Mouse (Mus musculus): ENCODE measurements around the gene Arl15. TPM values are rescaled to one million over a fixed set of nuclear protein-coding genes. Genes with fewer than 3 reads are reported as not detected.

The Arl15 gene
- polyA plus RNA-seq, 1 experiment from 2014 or later, result 6.7 TPM

DNA sequence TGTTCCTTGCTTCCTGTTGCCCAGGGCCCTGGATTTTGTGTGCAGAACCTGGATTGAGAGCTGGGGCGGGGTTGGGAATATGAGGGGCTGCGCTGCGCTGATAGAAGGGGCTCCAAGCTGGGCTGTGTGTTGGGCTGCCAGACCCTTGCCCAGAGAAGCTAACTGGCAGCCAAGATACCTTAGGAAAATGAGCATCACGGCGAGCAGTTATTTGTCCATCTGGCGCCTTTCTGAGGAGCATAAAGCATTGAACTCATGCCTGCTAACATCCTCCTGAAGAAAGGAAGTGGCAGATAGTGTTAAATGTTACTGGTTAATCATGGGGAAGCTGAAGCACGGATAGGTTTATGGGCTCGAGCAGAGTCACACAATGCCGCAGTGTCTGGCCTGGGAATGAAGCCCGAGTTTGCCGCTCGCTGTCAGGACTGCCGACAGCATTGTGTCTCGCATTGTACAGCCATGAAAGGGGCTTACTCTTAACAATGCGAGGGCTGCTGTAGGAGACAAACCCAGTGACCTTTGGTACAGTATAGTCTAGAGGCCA, 123.6 kb downstream of the Arl15 start:
- Histone ChIP-seq H3K4me1 (replicated peaks) (no peaks in the 10 kb centered on the region), H3K27ac (no peak overlapping the region), H3K9me3 (no peaks in the 10 kb centered on the region), H3K36me3 (no peaks in the 10 kb centered on the region), H3K4me2 (replicated peaks) (no peak overlapping the region), H3K9ac (no peak overlapping the region), H3K4me3 (replicated peaks) (no peak overlapping the region), H3K27me3 (replicated peaks) (no peaks in the 10 kb centered on the region)
- WGBS, result 78% methylated on average over 15 of the region's 15 CpGs
- no peak for ATAC-seq

DNA sequence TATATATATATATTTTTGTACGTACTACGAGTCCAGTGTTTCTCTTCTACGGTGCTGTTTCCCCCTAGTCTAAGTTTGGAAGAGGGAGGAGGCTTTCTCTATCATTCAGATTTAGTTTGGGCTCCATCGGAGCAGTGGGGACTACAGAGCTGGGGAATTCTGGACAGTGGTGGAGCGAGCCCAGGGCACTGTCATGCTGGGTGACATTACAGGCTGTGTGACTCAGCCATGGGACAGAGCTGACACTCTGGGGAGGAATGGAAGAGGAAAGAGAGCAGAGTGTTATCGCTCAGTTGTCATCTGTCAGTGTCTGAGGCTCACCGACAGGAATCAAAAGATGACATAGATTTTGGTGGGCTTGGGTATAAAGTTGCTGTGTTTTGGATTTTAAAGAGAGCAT, 124.4 kb downstream of the Arl15 start:
- no peaks in the 10 kb centered on the region for H3K9me3 ChIP-seq
- no peaks in the 10 kb centered on the region for H3K36me3 ChIP-seq
- no peak for ATAC-seq
- no peak overlapping the region for H3K4me2 ChIP-seq (replicated peaks)
- no peak overlapping the region for H3K9ac ChIP-seq
- no peak overlapping the region for H3K27ac ChIP-seq
- 89% methylated on average over 7 of the region's 7 CpGs for WGBS
- H3K4me1 ChIP-seq (replicated peaks), result no peaks in the 10 kb centered on the region
- no peak overlapping the region for H3K4me3 ChIP-seq (replicated peaks)
- no peaks in the 10 kb centered on the region for H3K27me3 ChIP-seq (replicated peaks)

DNA sequence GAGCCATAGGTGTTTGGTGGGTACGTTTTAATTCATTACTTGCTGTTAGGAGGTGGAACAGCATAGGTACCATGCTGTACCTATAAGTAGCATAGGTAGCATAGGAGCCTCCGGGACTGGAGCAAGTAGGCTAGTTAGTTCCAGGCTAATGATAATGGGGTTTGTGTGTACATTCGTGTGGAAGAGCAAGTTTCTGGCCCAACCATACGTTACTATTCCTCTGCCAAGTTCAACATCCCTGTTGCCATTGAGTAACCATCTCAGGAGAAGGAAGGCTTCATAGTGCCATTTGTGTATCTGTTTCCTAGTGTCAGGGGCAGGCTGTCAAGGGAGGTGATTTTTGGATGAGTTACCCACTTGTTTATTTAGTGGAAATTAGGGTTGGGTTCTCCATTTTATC, 141.4 kb downstream of the Arl15 start:
- Histone ChIP-seq H3K36me3 (no peaks in the 10 kb centered on the region), H3K4me1 (replicated peaks) (no peaks in the 10 kb centered on the region), H3K4me2 (replicated peaks) (no peak overlapping the region), H3K4me3 (replicated peaks) (no peak overlapping the region), H3K27ac (no peak overlapping the region), H3K27me3 (replicated peaks) (no peaks in the 10 kb centered on the region), H3K9ac (no peak overlapping the region), H3K9me3 (no peaks in the 10 kb centered on the region)
- 93% methylated on average over 4 of the region's 4 CpGs for WGBS
- no peak for ATAC-seq

DNA sequence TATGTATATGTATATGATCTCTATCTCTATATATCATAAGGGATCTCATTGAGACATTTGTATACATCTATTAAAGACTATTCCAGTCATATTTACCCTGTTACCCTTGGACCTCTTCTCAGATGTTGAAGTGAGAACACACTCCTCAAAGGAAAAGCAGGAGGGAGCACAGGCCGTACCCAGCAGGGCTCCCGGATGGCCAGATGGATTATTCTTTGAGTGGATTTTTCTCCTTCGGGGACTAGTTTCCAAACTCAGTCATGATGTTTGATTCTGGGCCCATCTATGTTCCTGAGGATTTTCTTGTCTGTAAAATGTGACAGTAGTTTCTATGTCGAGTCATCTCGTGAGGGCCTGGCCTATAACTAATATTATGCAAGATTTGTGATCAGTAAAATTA, 142.9 kb downstream of the Arl15 start:
- no peak overlapping the region for H3K27ac ChIP-seq
- H3K4me3 ChIP-seq (replicated peaks), result no peak overlapping the region
- ATAC-seq, result no peak
- no peaks in the 10 kb centered on the region for H3K27me3 ChIP-seq (replicated peaks)
- H3K9me3 ChIP-seq, result no peaks in the 10 kb centered on the region
- H3K4me1 ChIP-seq (replicated peaks), result no peaks in the 10 kb centered on the region
- WGBS, result 92% methylated on average over 5 of the region's 5 CpGs
- H3K36me3 ChIP-seq, result no peaks in the 10 kb centered on the region
- H3K4me2 ChIP-seq (replicated peaks), result no peak overlapping the region
- no peak overlapping the region for H3K9ac ChIP-seq

DNA sequence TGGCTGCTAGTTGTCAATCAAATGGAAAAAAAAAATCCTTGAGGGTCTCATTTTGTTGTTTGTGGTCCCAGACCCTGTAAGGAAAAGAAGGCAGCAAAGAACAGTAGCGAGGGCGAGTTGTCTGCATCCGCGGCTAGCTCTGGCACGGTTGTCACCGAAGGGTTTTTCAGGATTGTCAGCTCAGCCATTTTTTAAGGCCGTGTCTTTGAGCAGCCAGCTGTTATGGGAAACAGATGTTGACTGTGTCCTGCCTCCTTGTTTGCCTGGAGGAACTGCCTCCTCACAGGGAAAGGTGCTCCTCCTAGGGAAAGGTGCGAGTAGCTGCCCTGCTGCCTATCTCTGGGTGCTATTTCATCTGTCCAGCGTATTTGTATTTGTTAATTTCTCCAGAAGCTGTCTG, 144.3 kb downstream of the Arl15 start:
- Histone ChIP-seq H3K4me3 (replicated peaks) (no peak overlapping the region), H3K9me3 (no peaks in the 10 kb centered on the region), H3K36me3 (no peaks in the 10 kb centered on the region), H3K9ac (no peak overlapping the region), H3K27ac (no peak overlapping the region), H3K27me3 (replicated peaks) (no peaks in the 10 kb centered on the region), H3K4me2 (replicated peaks) (no peak overlapping the region), H3K4me1 (replicated peaks) (no peaks in the 10 kb centered on the region)
- no peak for ATAC-seq
- WGBS, result 88% methylated on average over 9 of the region's 9 CpGs

DNA sequence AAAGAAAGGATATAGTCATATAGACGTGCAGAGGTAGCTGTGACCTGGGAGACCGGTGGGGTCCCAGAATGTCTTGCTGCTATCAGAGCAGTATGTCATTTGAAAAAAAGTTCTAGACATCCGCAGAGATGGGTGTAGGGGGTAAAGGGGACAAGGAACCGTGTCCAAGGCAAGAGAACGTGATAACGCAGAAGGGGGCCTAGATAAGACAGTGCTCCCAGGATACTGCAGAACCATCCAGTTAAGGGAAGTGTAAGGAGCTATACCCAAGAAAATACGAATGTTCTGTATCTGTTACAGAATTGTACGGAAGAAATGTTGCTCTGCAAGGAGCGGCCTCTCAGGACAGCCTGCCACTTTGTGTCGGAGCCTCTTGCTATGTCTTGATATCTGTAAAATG, 144.8 kb downstream of the Arl15 start:
- H3K4me3 ChIP-seq (replicated peaks), result no peak overlapping the region
- H3K9me3 ChIP-seq, result no peaks in the 10 kb centered on the region

DNA sequence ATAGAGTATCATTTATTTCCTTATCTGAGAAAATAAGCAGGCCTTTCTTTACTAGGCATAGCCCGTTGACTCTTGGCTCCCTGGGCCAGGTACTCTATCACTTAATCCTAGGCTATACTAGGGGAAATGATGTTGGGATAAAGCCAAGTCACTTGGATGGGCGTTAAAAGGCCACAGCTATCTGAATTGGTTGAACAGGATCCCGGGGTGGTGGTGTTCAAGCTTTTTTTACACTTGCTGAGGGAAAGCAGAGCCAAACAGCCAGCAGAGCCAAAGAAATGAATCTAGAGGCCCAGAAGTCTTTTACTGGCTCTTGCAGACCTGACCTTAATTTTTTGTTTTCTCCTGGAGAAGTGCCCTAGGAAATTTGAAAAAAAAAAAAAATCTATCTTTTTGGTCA, 145.4 kb downstream of the Arl15 start:
- Histone ChIP-seq H3K4me2 (replicated peaks) (no peak overlapping the region), H3K27me3 (replicated peaks) (no peaks in the 10 kb centered on the region), H3K9ac (no peak overlapping the region), H3K4me1 (replicated peaks) (no peaks in the 10 kb centered on the region), H3K9me3 (no peaks in the 10 kb centered on the region), H3K4me3 (replicated peaks) (no peak overlapping the region), H3K27ac (no peak overlapping the region), H3K36me3 (no peaks in the 10 kb centered on the region)
- WGBS, result 63% methylated on average over 3 of the region's 3 CpGs
- ATAC-seq, result no peak

More for the DNA sequence above, 144.8 kb downstream of the Arl15 start:
- no peak overlapping the region for H3K27ac ChIP-seq
- no peak overlapping the region for H3K9ac ChIP-seq
- ATAC-seq, result no peak
- 85% methylated on average over 10 of the region's 10 CpGs for WGBS
- no peak overlapping the region for H3K4me2 ChIP-seq (replicated peaks)
- no peaks in the 10 kb centered on the region for H3K36me3 ChIP-seq
- H3K4me1 ChIP-seq (replicated peaks), result no peaks in the 10 kb centered on the region
- H3K27me3 ChIP-seq (replicated peaks), result no peaks in the 10 kb centered on the region

DNA sequence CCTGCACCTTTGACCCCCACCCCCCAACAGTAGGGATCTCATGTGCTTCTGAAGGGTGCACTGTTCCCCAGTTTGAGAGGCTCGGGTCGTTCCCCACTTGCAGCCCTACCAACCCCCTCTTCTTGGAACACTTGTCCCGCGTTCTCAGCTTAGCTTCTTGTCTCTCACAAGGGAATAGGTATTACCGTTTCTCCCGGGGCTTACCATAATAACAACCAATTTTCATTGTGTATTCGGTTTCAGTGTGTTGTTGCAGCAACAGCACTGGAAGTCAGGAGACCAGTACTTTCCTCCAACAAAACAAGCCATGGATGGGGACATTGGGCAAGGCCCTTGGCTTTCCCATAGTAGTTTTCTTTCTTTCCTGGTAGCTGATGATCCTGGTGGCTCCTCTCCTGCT, 145.8 kb downstream of the Arl15 start:
- no peaks in the 10 kb centered on the region for H3K36me3 ChIP-seq
- ATAC-seq, result no peak
- no peaks in the 10 kb centered on the region for H3K27me3 ChIP-seq (replicated peaks)
- H3K4me1 ChIP-seq (replicated peaks), result no peaks in the 10 kb centered on the region
- WGBS, result 89% methylated on average over 7 of the region's 7 CpGs
- no peak overlapping the region for H3K4me3 ChIP-seq (replicated peaks)
- H3K9me3 ChIP-seq, result no peaks in the 10 kb centered on the region
- no peak overlapping the region for H3K27ac ChIP-seq
- H3K9ac ChIP-seq, result no peak overlapping the region
- no peak overlapping the region for H3K4me2 ChIP-seq (replicated peaks)

DNA sequence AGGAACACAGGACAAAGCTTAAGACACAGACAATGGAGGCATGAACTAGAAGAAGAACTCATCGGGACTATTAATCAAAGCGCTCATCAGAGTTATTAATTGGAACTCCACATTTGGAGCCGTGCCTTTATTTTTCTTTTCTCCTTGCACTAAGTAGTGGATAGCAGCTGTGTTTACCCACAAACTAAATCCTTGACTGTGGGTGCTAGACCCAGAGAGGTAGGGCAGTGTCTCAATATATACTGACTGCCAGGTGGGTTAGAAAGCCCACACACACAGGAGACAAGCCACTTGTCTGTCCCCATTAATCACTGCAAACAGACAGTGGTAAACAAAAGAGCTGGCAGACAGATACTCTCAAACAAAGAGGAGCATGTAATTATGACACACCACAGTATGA, 147.6 kb downstream of the Arl15 start:
- H3K36me3 ChIP-seq, result no peaks in the 10 kb centered on the region
- 66% methylated on average over 3 of the region's 3 CpGs for WGBS
- H3K9ac ChIP-seq, result no peak overlapping the region
- no peaks in the 10 kb centered on the region for H3K27me3 ChIP-seq (replicated peaks)
- no peak overlapping the region for H3K4me2 ChIP-seq (replicated peaks)
- H3K27ac ChIP-seq, result no peak overlapping the region
- H3K4me3 ChIP-seq (replicated peaks), result no peak overlapping the region
- no peak for ATAC-seq
- no peaks in the 10 kb centered on the region for H3K4me1 ChIP-seq (replicated peaks)
- no peaks in the 10 kb centered on the region for H3K9me3 ChIP-seq

DNA sequence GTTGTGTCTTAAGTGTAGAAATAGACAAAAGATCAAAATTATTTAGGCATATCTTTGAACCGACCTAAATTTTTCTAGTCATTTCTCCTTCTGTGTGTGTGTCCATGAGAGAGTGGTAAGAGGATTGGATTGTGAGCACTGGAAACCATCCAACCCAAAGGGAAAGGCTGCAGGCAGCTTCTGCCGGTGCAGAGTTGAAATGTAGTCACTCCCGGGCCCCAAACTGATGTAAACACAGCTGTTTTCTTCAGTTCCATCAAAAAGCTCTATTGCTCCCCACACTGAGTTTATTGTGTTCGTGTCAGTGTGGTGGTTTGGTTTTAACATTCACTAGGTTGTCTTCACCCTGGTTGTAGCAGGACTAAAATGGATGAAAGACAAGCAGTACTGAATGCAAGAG, 153.2 kb downstream of the Arl15 start:
- H3K9me3 ChIP-seq, result no peaks in the 10 kb centered on the region
- H3K27me3 ChIP-seq (replicated peaks), result no peaks in the 10 kb centered on the region
- H3K4me1 ChIP-seq (replicated peaks), result 0 out of 2 replicates have a peak, but pooled peaks cover 7% of the 10 kb centered on the region
- ATAC-seq, result no peak
- WGBS, result 41% methylated on average over 4 of the region's 4 CpGs
- no peak overlapping the region for H3K9ac ChIP-seq
- no peak overlapping the region for H3K4me3 ChIP-seq (replicated peaks)
- no peak overlapping the region for H3K27ac ChIP-seq
- H3K4me2 ChIP-seq (replicated peaks), result no peak overlapping the region
- no peaks in the 10 kb centered on the region for H3K36me3 ChIP-seq

DNA sequence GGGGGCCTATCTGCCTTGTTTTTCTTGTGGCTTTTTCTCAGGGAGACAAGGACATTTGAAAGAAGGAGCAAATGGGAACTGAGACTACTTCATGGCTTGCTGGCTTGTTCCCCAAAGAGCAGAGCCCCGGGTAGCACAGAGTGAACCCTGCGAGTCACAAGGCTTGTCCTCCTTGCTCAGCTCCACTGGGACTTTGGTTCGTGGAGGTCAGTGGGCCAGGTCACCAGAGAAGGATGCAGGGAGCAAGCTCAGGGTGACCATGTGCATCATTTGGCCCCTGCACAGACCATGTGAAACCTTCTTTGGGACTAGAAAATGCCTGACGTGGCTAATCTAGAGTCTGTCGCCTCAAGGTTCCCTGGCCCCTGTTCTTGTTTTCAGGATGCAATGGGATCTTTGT, 155.4 kb downstream of the Arl15 start:
- Histone ChIP-seq H3K27ac (peak overlapping the region; percentile 2; the same call in 1 of the 2 replicates), H3K4me3 (replicated peaks) (no peak overlapping the region), H3K4me2 (replicated peaks) (no peak overlapping the region), H3K4me1 (replicated peaks) (0 out of 2 replicates have a peak, but pooled peaks cover 7% of the 10 kb centered on the region), H3K27me3 (replicated peaks) (no peaks in the 10 kb centered on the region), H3K9ac (no peak overlapping the region), H3K36me3 (no peaks in the 10 kb centered on the region), H3K9me3 (no peaks in the 10 kb centered on the region)
- 69% methylated on average over 5 of the region's 5 CpGs for WGBS
- ATAC-seq, result no peak

DNA sequence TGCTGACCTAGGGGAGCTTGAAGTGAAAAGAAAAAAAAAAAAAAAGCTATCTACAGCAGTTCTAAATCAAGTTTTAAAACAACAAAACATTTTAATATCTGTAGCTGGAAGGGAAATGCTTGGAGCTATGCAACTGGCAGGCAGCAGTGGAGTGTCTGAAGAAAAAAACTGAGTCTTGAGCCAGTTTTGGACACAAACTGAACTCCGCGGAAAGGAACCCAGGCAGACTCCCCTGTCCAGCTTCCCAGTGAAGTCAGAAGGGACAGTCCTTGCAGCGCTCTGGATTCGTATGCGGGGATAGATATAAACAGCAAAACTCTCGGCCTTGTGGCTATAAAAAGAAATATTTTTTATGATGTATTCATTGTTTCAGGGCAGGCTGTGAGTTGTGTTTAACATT, 155.8 kb downstream of the Arl15 start:
- Histone ChIP-seq H3K4me1 (replicated peaks) (0 out of 2 replicates have a peak, but pooled peaks cover 7% of the 10 kb centered on the region), H3K27me3 (replicated peaks) (no peaks in the 10 kb centered on the region), H3K4me2 (replicated peaks) (no peak overlapping the region), H3K4me3 (replicated peaks) (no peak overlapping the region), H3K27ac (no peak overlapping the region), H3K36me3 (no peaks in the 10 kb centered on the region), H3K9me3 (no peaks in the 10 kb centered on the region), H3K9ac (no peak overlapping the region)
- ATAC-seq, result no peak
- 40% methylated on average over 6 of the region's 6 CpGs for WGBS

DNA sequence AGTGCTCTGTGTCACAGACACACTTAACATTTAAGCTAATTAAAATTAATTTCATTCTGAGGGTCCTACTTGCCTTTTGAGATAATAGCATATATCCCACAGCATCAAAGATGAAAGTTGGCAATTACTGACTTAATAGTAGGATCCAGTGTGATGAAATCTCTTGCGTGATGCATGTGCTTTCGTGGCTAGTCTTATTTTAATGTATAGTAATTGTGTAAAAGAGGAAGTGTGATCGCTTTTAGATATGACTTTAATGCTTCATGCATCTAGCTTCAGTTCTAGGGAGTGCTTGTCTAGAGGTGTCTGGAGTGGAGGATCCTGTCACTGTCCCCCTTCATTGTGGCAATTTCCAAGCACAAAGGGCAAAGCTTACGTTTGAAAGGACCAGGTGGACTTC, 163.1 kb downstream of the Arl15 start:
- H3K4me1 ChIP-seq (replicated peaks), result no peaks in the 10 kb centered on the region

More for the DNA sequence above, 163.1 kb downstream of the Arl15 start:
- no peak overlapping the region for H3K27ac ChIP-seq
- 82% methylated on average over 4 of the region's 4 CpGs for WGBS
- H3K27me3 ChIP-seq (replicated peaks), result no peaks in the 10 kb centered on the region
- H3K9me3 ChIP-seq, result no peaks in the 10 kb centered on the region
- H3K4me2 ChIP-seq (replicated peaks), result no peak overlapping the region
- no peak overlapping the region for H3K9ac ChIP-seq
- no peak overlapping the region for H3K4me3 ChIP-seq (replicated peaks)
- no peak for ATAC-seq
- H3K36me3 ChIP-seq, result no peaks in the 10 kb centered on the region

Data from intestine, embryonic 15.5 days (tissue).